Mouse (Mus musculus) ES-Bruce4 (cell line): Measurements from ENCODE around the gene Fam196b.

Experiments
- CTCF ChIP-seq: IDR thresholded peaks from one replicate; pipeline ENCODE4 v1.8.1; 2011; ENCODE audit warnings: low read depth, low read length
- EP300 ChIP-seq: IDR thresholded peaks from 2 replicates; pipeline ENCODE4 v1.6.1; 2011; ENCODE audit warnings: low read depth, low read length; ENCODE audit not compliant: insufficient read depth
- POLR2A ChIP-seq: IDR thresholded peaks from one replicate; pipeline ENCODE4 v1.8.1; 2011; ENCODE audit warnings: low read length; ENCODE audit not compliant: insufficient read depth

- peak; percentile 55 for TF ChIP-seq CTCF
- no peak for TF ChIP-seq POLR2A
- no peak for TF ChIP-seq EP300
These were observed 38.7 kb upstream of the Fam196b start for GRCm38 (mm10) chr11:34275941-34276340.
